Mouse (Mus musculus) liver, embryonic 11.5 days (tissue): ENCODE results near the gene Cyb5d2. TPM values are rescaled to one million over a fixed set of nuclear protein-coding genes. Genes with fewer than 3 reads are reported as not detected.

Experiments used
- ATAC-seq: fragments of 200-750 bp; cut with Nextera tagmentation; replicated peaks from 2 replicates; pipeline ENCODE4 v1.8.0; 2017; ENCODE audit warnings: moderate number of reproducible peaks, mild to moderate bottlenecking, moderate TSS enrichment, moderate library complexity; ENCODE audit not compliant: low FRiP score
- DNase-seq: peaks from one replicate; pipeline ENCODE4 v3.0.0-alpha.2; 2017; ENCODE audit warnings: low spot score
- H3K27ac ChIP-seq: fragments of 300-500 bp; sonication (generic); 2 replicates; pipeline ENCODE4 v1.5.1; 2014; ENCODE audit warnings: mild to moderate bottlenecking, low read depth, low read length, control low read depth
- H3K27me3 ChIP-seq: fragments of 300-500 bp; sonication (generic); replicated peaks from 2 replicates; pipeline ENCODE4 v1.6.1; 2014; ENCODE audit warnings: low read length, mixed read lengths; ENCODE audit not compliant: control insufficient read depth, insufficient read depth
- H3K36me3 ChIP-seq: fragments of 300-500 bp; sonication (generic); 2 replicates; pipeline ENCODE4 v1.6.1; 2014; ENCODE audit warnings: mild to moderate bottlenecking, low read length, moderate library complexity, mixed read lengths; ENCODE audit not compliant: control insufficient read depth, insufficient read depth
- H3K4me1 ChIP-seq: fragments of 300-500 bp; sonication (generic); replicated peaks from 2 replicates; pipeline ENCODE4 v1.6.1; 2014; ENCODE audit warnings: low read length, mixed read lengths; ENCODE audit not compliant: control insufficient read depth, insufficient read depth
- H3K4me2 ChIP-seq: fragments of 300-500 bp; sonication (generic); 2 replicates; pipeline ENCODE4 v1.6.1; 2014; ENCODE audit warnings: mild to moderate bottlenecking, control low read depth, moderate library complexity
- H3K4me3 ChIP-seq: fragments of 300-500 bp; sonication (generic); 2 replicates; pipeline ENCODE4 v1.5.1; 2014; ENCODE audit warnings: low read depth, low read length, control low read depth
- H3K9ac ChIP-seq: fragments of 300-500 bp; sonication (generic); 2 replicates; pipeline ENCODE4 v1.6.1; 2014; ENCODE audit warnings: low read depth, low read length, control low read depth
- H3K9me3 ChIP-seq: fragments of 300-500 bp; sonication (generic); 2 replicates; pipeline ENCODE4 v1.6.1; 2016; ENCODE audit warnings: low read length, inconsistent platforms, mixed read lengths; ENCODE audit not compliant: control insufficient read depth
- WGBS: fragments of 180-500 bp; shearing (Covaris S2); extraction: QIAGEN DNeasy Blood & Tissue Kit; methylation state at CpG from one replicate; pipeline ENCODE4 v1.1.7; 2014; 5-methylcytosine and 5-hydroxymethylcytosine counted together
- polyA plus RNA-seq: library from polyadenylated mRNA; unstranded; fragments of >200 nt; fragmentation: Nextera tagmentation; extraction: Ambion mirVana; gene quantifications from 2 replicates; pipeline ENCODE4 v1.2.1, GENCODE M21; 2014

Gene Cyb5d2
- 4.7 and 4.9 TPM in 2 replicates for polyA plus RNA-seq

- under 1% methylated on average over 69 of the region's 69 CpGs for WGBS
- Histone ChIP-seq H3K4me3 (peak within 1 kb of the TSS; percentile 94), H3K36me3 (no peaks in the 10 kb centered on the region), H3K4me2 (peak within 1 kb of the TSS; percentile 92), H3K4me1 (peaks cover 8% of the 10 kb centered on the region; the same call in 1 of the 2 replicates), H3K27me3 (no peaks in the 10 kb centered on the region), H3K9ac (peak within 1 kb of the TSS; percentile 89), H3K27ac (peak within 1 kb of the TSS; percentile 69), H3K9me3 (no peaks in the 10 kb centered on the region)
- ATAC-seq (peak; percentile 90), DNase-seq (peak; percentile 89)
These were observed at the start of gene Cyb5d2, which contains the start of gene Zzef1 for GRCm38 (mm10) chr11:72795455-72796295. Gene Cyb5d2, minus strand, starts transcription at chr11:72796142. Gene Zzef1, plus strand, starts transcription at chr11:72796226.

DNA sequence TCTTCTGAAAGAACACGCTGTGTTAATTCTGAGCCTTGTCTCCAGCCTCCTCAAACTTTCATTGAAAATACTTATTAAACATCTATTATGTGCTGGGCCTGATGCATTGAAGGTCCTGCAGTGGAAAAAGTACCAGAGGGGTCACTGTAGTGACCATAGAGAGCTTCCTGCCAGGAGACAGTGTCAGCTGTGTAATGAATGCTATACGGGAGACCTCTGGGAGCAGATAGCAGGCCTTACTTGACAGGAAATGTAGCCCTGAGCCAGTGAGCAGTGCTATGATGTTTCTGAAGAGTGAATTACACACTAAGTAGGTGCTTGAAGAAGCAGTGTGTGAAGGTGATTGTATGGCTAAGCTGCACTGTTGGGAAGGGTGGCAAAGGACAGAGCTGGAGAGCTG, 49.6 kb upstream of the Cyb5d2 start:
- H3K36me3 ChIP-seq, result peaks cover 11% of the 10 kb centered on the region
- no peak overlapping the region for H3K9ac ChIP-seq
- no peaks in the 10 kb centered on the region for H3K9me3 ChIP-seq
- 86% methylated on average over 2 of the region's 2 CpGs for WGBS
- H3K27ac ChIP-seq, result no peak overlapping the region
- no peak for ATAC-seq
- H3K4me2 ChIP-seq, result no peak overlapping the region
- H3K4me1 ChIP-seq, result no peaks in the 10 kb centered on the region
- no peak for DNase-seq
- H3K4me3 ChIP-seq, result no peak overlapping the region
- H3K27me3 ChIP-seq, result no peaks in the 10 kb centered on the region

- no peak overlapping the region for H3K4me2 ChIP-seq
- ATAC-seq (no peak), DNase-seq (no peak)
- H3K27me3 ChIP-seq, result no peaks in the 10 kb centered on the region
- H3K4me1 ChIP-seq, result no peaks in the 10 kb centered on the region
- H3K9me3 ChIP-seq, result no peaks in the 10 kb centered on the region
- H3K27ac ChIP-seq, result no peak overlapping the region
- no peak overlapping the region for H3K9ac ChIP-seq
- peaks cover 8% of the 10 kb centered on the region for H3K36me3 ChIP-seq
- no peak overlapping the region for H3K4me3 ChIP-seq
These were observed 47.6 kb upstream of the Cyb5d2 start for GRCm38 (mm10) chr11:72843576-72843975.

- Histone ChIP-seq H3K4me2 (no peak overlapping the region), H3K27ac (no peak overlapping the region), H3K4me1 (no peaks in the 10 kb centered on the region), H3K4me3 (no peak overlapping the region), H3K36me3 (peaks cover 6% of the 10 kb centered on the region), H3K9me3 (no peaks in the 10 kb centered on the region), H3K9ac (no peak overlapping the region), H3K27me3 (no peaks in the 10 kb centered on the region)
- ATAC-seq, result no peak
- no peak for DNase-seq
- WGBS, result 81% methylated on average over 3 of the region's 3 CpGs
These were observed 46.8 kb upstream of the Cyb5d2 start for GRCm38 (mm10) chr11:72842731-72843130.

- Histone ChIP-seq H3K9me3 (no peaks in the 10 kb centered on the region), H3K27ac (no peak overlapping the region), H3K4me3 (no peak overlapping the region), H3K4me2 (no peak overlapping the region), H3K4me1 (no peaks in the 10 kb centered on the region), H3K36me3 (peaks cover 13% of the 10 kb centered on the region), H3K27me3 (no peaks in the 10 kb centered on the region), H3K9ac (no peak overlapping the region)
- ATAC-seq, result no peak
- no peak for DNase-seq
- 86% methylated on average over 3 of the region's 3 CpGs for WGBS
These were observed 33.9 kb upstream of the Cyb5d2 start for GRCm38 (mm10) chr11:72829869-72830268.

- Histone ChIP-seq H3K4me3 (no peak overlapping the region), H3K27me3 (no peaks in the 10 kb centered on the region), H3K9me3 (no peaks in the 10 kb centered on the region), H3K4me1 (no peaks in the 10 kb centered on the region), H3K27ac (no peak overlapping the region), H3K9ac (no peak overlapping the region), H3K36me3 (peaks cover 9% of the 10 kb centered on the region), H3K4me2 (no peak overlapping the region)
- DNase-seq (no peak), ATAC-seq (no peak)
- 88% methylated on average over 7 of the region's 7 CpGs for WGBS
These were observed 25.1 kb upstream of the Cyb5d2 start for GRCm38 (mm10) chr11:72821041-72821440.

GRCm38 (mm10) chr11:72818067-72818466, 22.1 kb upstream of the Cyb5d2 start:
- no peaks in the 10 kb centered on the region for H3K4me1 ChIP-seq
- H3K27ac ChIP-seq, result no peak overlapping the region
- peaks cover 4% of the 10 kb centered on the region; the same call in 1 of the 2 replicates for H3K36me3 ChIP-seq
- ATAC-seq (no peak), DNase-seq (no peak)
- no peaks in the 10 kb centered on the region for H3K27me3 ChIP-seq
- H3K9ac ChIP-seq, result no peak overlapping the region
- WGBS, result 88% methylated on average over 7 of the region's 7 CpGs
- H3K9me3 ChIP-seq, result no peaks in the 10 kb centered on the region
- H3K4me3 ChIP-seq, result no peak overlapping the region
- H3K4me2 ChIP-seq, result no peak overlapping the region

- WGBS, result 79% methylated on average over 1 of the region's 1 CpGs
- H3K4me1 ChIP-seq, result no peaks in the 10 kb centered on the region
- H3K9me3 ChIP-seq, result no peaks in the 10 kb centered on the region
- no peak overlapping the region for H3K4me3 ChIP-seq
- peaks cover 4% of the 10 kb centered on the region; the same call in 1 of the 2 replicates for H3K36me3 ChIP-seq
- H3K4me2 ChIP-seq, result no peak overlapping the region
- no peak overlapping the region for H3K9ac ChIP-seq
- H3K27ac ChIP-seq, result no peak overlapping the region
- no peaks in the 10 kb centered on the region for H3K27me3 ChIP-seq
- no peak for ATAC-seq
- DNase-seq, result no peak
These were observed 20.9 kb upstream of the Cyb5d2 start for GRCm38 (mm10) chr11:72816859-72817258.

GRCm38 (mm10) chr11:72814188-72814587, 18.2 kb upstream of the Cyb5d2 start:
- WGBS, result 73% methylated on average over 2 of the region's 2 CpGs
- Histone ChIP-seq H3K36me3 (no peaks in the 10 kb centered on the region), H3K9ac (no peak overlapping the region), H3K4me3 (no peak overlapping the region), H3K9me3 (no peaks in the 10 kb centered on the region), H3K4me1 (no peaks in the 10 kb centered on the region), H3K27ac (no peak overlapping the region), H3K4me2 (no peak overlapping the region), H3K27me3 (no peaks in the 10 kb centered on the region)
- no peak for DNase-seq
- ATAC-seq, result no peak
